Mouse (Mus musculus) limb, embryonic 13.5 days (tissue): ENCODE measurements around the gene Celsr1. TPM values are rescaled to one million over a fixed set of nuclear protein-coding genes. Genes with fewer than 3 reads are reported as not detected.
A peak's percentile ranks its signal among the peaks of the same experiment; 100 is the strongest.
"Not testable (repeated sequence)": the region's sequence is repeated elsewhere in the genome, so short reads cannot be mapped to it uniquely, and the experiment has no call there.

ENCODE experiments used
- ATAC-seq: fragments of 200-750 bp; cut with Nextera tagmentation; 2 replicates; pipeline ENCODE4 v1.8.0; 2017; ENCODE audit warnings: low read depth, moderate number of reproducible peaks, moderate TSS enrichment; ENCODE audit not compliant: low FRiP score
- H3K27ac ChIP-seq: fragments of 300-500 bp; sonication (generic); 2 replicates; pipeline ENCODE4 v1.5.1; 2015; ENCODE audit warnings: inconsistent platforms, mild to moderate bottlenecking, moderate library complexity
- H3K27me3 ChIP-seq: fragments of 300-500 bp; sonication (generic); 2 replicates; pipeline ENCODE4 v1.6.1; 2015; ENCODE audit warnings: mild to moderate bottlenecking, inconsistent platforms
- H3K36me3 ChIP-seq: fragments of 300-500 bp; sonication (generic); 2 replicates; pipeline ENCODE4 v1.6.1; 2015; ENCODE audit warnings: inconsistent platforms, mild to moderate bottlenecking, moderate library complexity
- H3K4me1 ChIP-seq: fragments of 300-500 bp; sonication (generic); 2 replicates; pipeline ENCODE4 v1.6.1; 2015; ENCODE audit warnings: inconsistent platforms
- H3K4me2 ChIP-seq: fragments of 300-500 bp; sonication (generic); replicated peaks from 2 replicates; pipeline ENCODE4 v1.6.1; 2015; ENCODE audit warnings: inconsistent platforms, mild to moderate bottlenecking, moderate library complexity
- H3K4me3 ChIP-seq: fragments of 300-500 bp; sonication (generic); 2 replicates; pipeline ENCODE4 v1.5.1; 2015; ENCODE audit warnings: moderate library complexity, mild to moderate bottlenecking, inconsistent platforms
- H3K9ac ChIP-seq: fragments of 300-500 bp; sonication (generic); 2 replicates; pipeline ENCODE4 v1.6.1; 2015; ENCODE audit warnings: mild to moderate bottlenecking, inconsistent platforms
- H3K9me3 ChIP-seq: fragments of 300-500 bp; sonication (generic); 2 replicates; pipeline ENCODE4 v1.6.1; 2016; ENCODE audit warnings: inconsistent platforms
- WGBS: fragments of 180-500 bp; shearing (Covaris S2); methylation state at CpG from one replicate; pipeline ENCODE4 v1.1.7; 2015; 5-methylcytosine and 5-hydroxymethylcytosine counted together
- polyA plus RNA-seq: library from polyadenylated mRNA; unstranded; fragments of >200 nt; fragmentation: Nextera tagmentation; extraction: Ambion mirVana; gene quantifications from 2 replicates; pipeline ENCODE4 v1.2.1, GENCODE M21; 2015

The Celsr1 gene
- polyA plus RNA-seq, 1 experiment from 2014 or later: 2.0 TPM

GRCm38 (mm10) chr15:86061221-86061620 lies 27.6 kb upstream of the Celsr1 start:
- H3K27me3 ChIP-seq: no peaks in the 10 kb centered on the region
- H3K4me3 ChIP-seq: no peak overlapping the region
- peaks cover 44% of the 10 kb centered on the region for H3K4me1 ChIP-seq
- WGBS: 83% methylated on average over 7 of the region's 7 CpGs
- ATAC-seq: no peak
- peak overlapping the region; percentile 83 for H3K4me2 ChIP-seq
- 0 out of 2 replicates have a peak overlapping the region, but pooled peaks have one; percentile 10 for H3K27ac ChIP-seq
- peak overlapping the region; percentile 25; the same call in 1 of the 2 replicates for H3K9ac ChIP-seq
- H3K9me3 ChIP-seq: no peaks in the 10 kb centered on the region
- H3K36me3 ChIP-seq: peaks cover 4% of the 10 kb centered on the region; the same call in 1 of the 2 replicates

- Histone ChIP-seq H3K4me1 (peaks cover 44% of the 10 kb centered on the region), H3K9ac (no peak overlapping the region), H3K27me3 (no peaks in the 10 kb centered on the region), H3K27ac (no peak overlapping the region), H3K36me3 (no peaks in the 10 kb centered on the region), H3K9me3 (no peaks in the 10 kb centered on the region), H3K4me2 (peak overlapping the region; percentile 83), H3K4me3 (no peak overlapping the region)
- 90% methylated on average over 12 of the region's 12 CpGs for WGBS
- ATAC-seq: no peak
Observed at GRCm38 (mm10) chr15:86060581-86060980, 27.0 kb upstream of the Celsr1 start.

DNA sequence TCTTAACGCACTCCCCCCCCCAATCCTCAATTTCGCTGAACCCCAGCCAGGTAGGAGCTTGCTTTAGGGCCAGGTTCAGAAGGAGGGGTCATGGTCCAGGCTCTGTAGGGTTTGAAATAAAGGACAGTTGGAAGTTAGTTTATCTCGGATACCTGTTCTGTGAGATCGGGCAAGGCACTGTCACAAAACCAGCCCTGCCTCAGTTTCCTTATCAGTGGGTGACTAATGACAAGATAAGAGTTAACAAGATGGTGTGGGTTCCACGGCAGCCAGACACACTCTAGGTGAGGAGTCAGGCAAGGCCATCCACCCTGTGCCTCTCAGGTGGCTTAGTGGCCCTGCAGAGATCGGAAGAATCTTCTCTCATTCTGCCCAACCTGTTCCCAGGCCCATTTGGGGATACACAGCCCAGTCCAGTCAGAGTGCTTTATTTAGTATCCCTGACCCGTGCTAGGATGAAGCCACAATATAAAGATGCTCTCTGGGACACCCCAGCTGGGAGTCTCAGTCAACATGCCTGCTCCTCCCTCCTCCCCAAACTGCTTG lies 26.3 kb upstream of the Celsr1 start:
- Histone ChIP-seq H3K9me3 (no peaks in the 10 kb centered on the region), H3K36me3 (no peaks in the 10 kb centered on the region), H3K27ac (no peak overlapping the region), H3K9ac (peak overlapping the region; percentile 97), H3K4me3 (peak overlapping the region; percentile 85), H3K27me3 (no peaks in the 10 kb centered on the region), H3K4me2 (peak overlapping the region; percentile 83), H3K4me1 (peaks cover 44% of the 10 kb centered on the region)
- no peak for ATAC-seq
- 82% methylated on average over 7 of the region's 7 CpGs for WGBS

- H3K4me3 ChIP-seq: peak overlapping the region; percentile 85
- peak overlapping the region; percentile 97 for H3K9ac ChIP-seq
- whole genome bisulfite sequencing: 2% methylated on average over 48 of the region's 49 CpGs
- ATAC-seq: peak; percentile 33
- peaks cover 44% of the 10 kb centered on the region for H3K4me1 ChIP-seq
- no peaks in the 10 kb centered on the region for H3K36me3 ChIP-seq
- H3K9me3 ChIP-seq: no peaks in the 10 kb centered on the region
- peak overlapping the region; percentile 83 for H3K4me2 ChIP-seq
- peak overlapping the region; percentile 58; the same call in 1 of the 2 replicates for H3K27ac ChIP-seq
- no peaks in the 10 kb centered on the region for H3K27me3 ChIP-seq
Observed at GRCm38 (mm10) chr15:86058931-86059834, 25.6 kb upstream of the Celsr1 start.

DNA sequence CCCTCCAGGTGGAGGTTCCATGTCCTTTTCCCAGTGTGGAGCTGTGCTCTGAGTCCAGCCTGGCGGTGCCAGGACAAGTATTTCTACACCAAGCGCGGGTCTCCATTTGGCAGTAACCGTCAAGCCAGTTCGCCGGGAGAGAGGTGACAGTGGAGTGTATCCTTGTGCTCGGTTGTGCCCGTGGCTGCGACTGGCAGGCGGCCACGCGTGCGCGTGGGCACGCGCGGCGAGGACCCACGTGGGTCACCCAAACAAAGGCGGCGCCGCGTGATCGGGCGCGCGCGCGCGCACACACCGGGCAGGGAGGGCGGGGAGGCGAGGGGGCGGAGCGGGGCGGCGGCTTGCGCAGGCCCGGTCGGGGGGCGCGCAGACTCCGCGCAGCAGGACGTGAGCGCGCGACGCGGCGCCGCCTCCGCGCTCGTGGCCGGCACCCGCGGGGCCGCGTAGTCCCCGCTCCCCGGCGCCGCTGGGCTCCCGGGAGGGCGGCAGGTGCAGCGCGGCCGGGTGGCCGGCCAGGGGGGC lies 24.9 kb upstream of the Celsr1 start:
- H3K4me1 ChIP-seq: peaks cover 44% of the 10 kb centered on the region
- H3K4me2 ChIP-seq: peak overlapping the region; percentile 83
- H3K27ac ChIP-seq: peak overlapping the region; percentile 58; the same call in 1 of the 2 replicates
- peak overlapping the region; percentile 85 for H3K4me3 ChIP-seq
- H3K36me3 ChIP-seq: no peaks in the 10 kb centered on the region
- H3K9me3 ChIP-seq: no peaks in the 10 kb centered on the region
- peak; percentile 78 for ATAC-seq
- 1% methylated on average over 57 of the region's 70 CpGs for WGBS
- H3K27me3 ChIP-seq: no peaks in the 10 kb centered on the region
- H3K9ac ChIP-seq: peak overlapping the region; percentile 97

GRCm38 (mm10) chr15:86057908-86058307 lies 24.3 kb upstream of the Celsr1 start:
- no peak for ATAC-seq
- Histone ChIP-seq H3K4me1 (peaks cover 44% of the 10 kb centered on the region), H3K27ac (no peak overlapping the region; the same call in 1 of the 2 replicates), H3K4me2 (peak overlapping the region; percentile 83), H3K36me3 (no peaks in the 10 kb centered on the region), H3K9ac (peak overlapping the region; percentile 97), H3K27me3 (no peaks in the 10 kb centered on the region), H3K4me3 (peak overlapping the region; percentile 85), H3K9me3 (no peaks in the 10 kb centered on the region)
- WGBS: 8% methylated on average over 7 of the region's 7 CpGs

- Histone ChIP-seq H3K9ac (peak within 1 kb of the TSS; percentile 97), H3K27ac (no peak within 1 kb of the TSS; the same call in 1 of the 2 replicates), H3K4me3 (peak within 1 kb of the TSS; percentile 85), H3K4me2 (peak within 1 kb of the TSS; percentile 83), H3K36me3 (no peaks in the 10 kb centered on the region), H3K4me1 (peaks cover 45% of the 10 kb centered on the region), H3K27me3 (no peaks in the 10 kb centered on the region), H3K9me3 (no peaks in the 10 kb centered on the region)
- ATAC-seq: no peak
- WGBS: 29% methylated on average over 6 of the region's 6 CpGs
Observed at GRCm38 (mm10) chr15:86057413-86057812, 23.8 kb upstream of the Celsr1 start, which contains the start of gene Gramd4. Gene Gramd4, plus strand, starts transcription at chr15:86057695.

DNA sequence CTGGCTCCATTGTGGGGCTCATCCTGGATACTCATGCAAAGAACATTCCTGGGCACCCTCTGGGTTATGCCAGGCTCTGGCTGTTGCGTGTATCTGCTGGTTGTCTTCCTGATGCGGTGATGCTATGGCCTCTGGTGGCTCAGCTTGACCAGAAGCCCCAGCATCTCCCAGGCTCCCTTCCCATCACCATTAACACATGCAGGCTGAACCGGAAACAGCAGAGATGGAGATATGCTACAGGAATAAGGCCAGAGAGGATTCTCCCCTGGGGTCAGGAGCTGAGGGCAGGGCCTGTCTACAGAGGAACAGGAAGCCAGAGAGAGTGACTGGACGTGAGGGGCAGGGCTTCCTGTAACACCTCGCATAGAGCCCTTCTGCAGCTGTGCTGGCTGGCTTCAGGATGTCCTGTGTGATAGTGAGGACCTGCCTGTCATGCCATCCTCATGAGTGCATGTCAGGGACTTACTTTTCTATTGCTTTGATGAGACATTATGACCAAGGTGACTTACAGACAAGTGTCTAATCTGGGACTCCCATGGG lies 22.7 kb upstream of the Celsr1 start:
- WGBS: 85% methylated on average over 5 of the region's 5 CpGs
- no peak for ATAC-seq

DNA sequence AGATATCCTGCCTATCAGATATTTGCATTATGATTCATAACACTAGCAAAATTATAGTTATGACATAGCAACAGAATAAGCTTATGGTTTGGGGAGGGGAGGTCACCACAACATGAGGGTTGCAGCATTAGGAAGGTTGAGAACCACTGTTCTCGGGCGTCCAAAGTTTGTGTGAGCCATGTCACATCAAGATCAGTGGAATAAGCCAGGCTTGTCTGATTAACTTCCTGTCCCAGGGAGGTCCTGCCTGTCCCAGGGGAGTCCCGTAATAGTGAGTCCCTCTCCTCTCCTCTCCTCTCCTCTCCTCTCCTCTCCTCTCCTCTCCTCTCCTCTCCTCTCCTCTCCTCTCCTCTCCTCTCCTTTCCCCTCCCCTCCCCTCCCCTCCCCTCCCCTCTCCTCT lies 21.3 kb upstream of the Celsr1 start:
- H3K9me3 ChIP-seq, H3K27ac ChIP-seq, H3K4me2 ChIP-seq, ATAC-seq, H3K9ac ChIP-seq, H3K27me3 ChIP-seq, H3K36me3 ChIP-seq, H3K4me3 ChIP-seq: not testable (repeated sequence)
- H3K4me1 ChIP-seq: peaks cover 30% of the 10 kb centered on the region
- 56% methylated on average over 3 of the region's 3 CpGs for WGBS

More for the DNA sequence above, 22.7 kb upstream of the Celsr1 start:
- Histone ChIP-seq H3K4me1 (peaks cover 44% of the 10 kb centered on the region), H3K9me3 (no peaks in the 10 kb centered on the region), H3K36me3 (no peaks in the 10 kb centered on the region), H3K27me3 (no peaks in the 10 kb centered on the region), H3K4me2 (no peak overlapping the region), H3K9ac (no peak overlapping the region), H3K27ac (no peak overlapping the region), H3K4me3 (no peak overlapping the region)

GRCm38 (mm10) chr15:86053890-86054536 lies 20.4 kb upstream of the Celsr1 start:
- Histone ChIP-seq H3K4me2 (no peak overlapping the region), H3K9me3 (no peaks in the 10 kb centered on the region), H3K27me3 (no peaks in the 10 kb centered on the region), H3K27ac (no peak overlapping the region), H3K4me3 (no peak overlapping the region), H3K36me3 (no peaks in the 10 kb centered on the region), H3K9ac (no peak overlapping the region), H3K4me1 (peaks cover 21% of the 10 kb centered on the region)
- ATAC-seq: no peak
- 48% methylated on average over 2 of the region's 2 CpGs for WGBS

DNA sequence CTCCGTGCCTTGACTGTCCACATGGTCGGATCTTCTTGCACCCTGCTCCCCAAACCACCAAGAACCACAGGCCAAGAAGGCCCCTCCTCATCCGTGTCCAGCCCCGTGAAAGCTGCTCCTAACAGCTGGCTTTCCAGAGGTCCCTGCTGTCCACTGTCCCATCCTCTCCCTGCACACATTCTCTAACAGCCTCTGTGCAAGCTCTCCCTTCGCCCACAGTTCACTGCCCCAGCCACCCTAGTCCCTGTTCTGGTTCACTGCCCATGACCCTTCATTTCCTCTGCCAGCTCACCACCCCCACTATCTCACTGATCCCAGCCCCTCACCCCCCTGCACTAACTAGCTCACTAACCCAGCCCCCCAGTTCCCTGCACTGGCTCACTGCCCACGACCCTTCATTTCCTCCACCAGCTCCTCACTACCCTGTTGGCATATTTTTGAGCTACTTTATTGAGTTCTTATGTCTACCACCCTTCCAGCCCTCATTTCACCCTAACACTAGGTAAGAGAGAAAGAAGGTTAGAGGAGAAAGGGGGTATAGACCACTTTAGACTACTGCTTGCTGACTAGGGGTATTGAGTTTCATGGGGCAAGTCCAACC lies 18.4 kb upstream of the Celsr1 start:
- peaks cover 7% of the 10 kb centered on the region; the same call in 1 of the 2 replicates for H3K4me1 ChIP-seq
- no peaks in the 10 kb centered on the region for H3K36me3 ChIP-seq
- ATAC-seq: no peak
- no peaks in the 10 kb centered on the region for H3K27me3 ChIP-seq
- no peaks in the 10 kb centered on the region for H3K9me3 ChIP-seq
- 58% methylated on average over 6 of the region's 6 CpGs for WGBS
- H3K27ac ChIP-seq: 0 out of 2 replicates have a peak overlapping the region, but pooled peaks have one; percentile 15
- H3K4me2 ChIP-seq: no peak overlapping the region
- H3K9ac ChIP-seq: peak overlapping the region; percentile 8; the same call in 1 of the 2 replicates
- no peak overlapping the region for H3K4me3 ChIP-seq
